Mouse (Mus musculus): ENCODE measurements around the gene Gen1. TPM values are rescaled to one million over a fixed set of nuclear protein-coding genes. Genes with fewer than 3 reads are reported as not detected.

Gene Gen1
- polyA plus RNA-seq (2012; rRNA removed), result 0.20 and 0.35 TPM in 2 replicates

DNA sequence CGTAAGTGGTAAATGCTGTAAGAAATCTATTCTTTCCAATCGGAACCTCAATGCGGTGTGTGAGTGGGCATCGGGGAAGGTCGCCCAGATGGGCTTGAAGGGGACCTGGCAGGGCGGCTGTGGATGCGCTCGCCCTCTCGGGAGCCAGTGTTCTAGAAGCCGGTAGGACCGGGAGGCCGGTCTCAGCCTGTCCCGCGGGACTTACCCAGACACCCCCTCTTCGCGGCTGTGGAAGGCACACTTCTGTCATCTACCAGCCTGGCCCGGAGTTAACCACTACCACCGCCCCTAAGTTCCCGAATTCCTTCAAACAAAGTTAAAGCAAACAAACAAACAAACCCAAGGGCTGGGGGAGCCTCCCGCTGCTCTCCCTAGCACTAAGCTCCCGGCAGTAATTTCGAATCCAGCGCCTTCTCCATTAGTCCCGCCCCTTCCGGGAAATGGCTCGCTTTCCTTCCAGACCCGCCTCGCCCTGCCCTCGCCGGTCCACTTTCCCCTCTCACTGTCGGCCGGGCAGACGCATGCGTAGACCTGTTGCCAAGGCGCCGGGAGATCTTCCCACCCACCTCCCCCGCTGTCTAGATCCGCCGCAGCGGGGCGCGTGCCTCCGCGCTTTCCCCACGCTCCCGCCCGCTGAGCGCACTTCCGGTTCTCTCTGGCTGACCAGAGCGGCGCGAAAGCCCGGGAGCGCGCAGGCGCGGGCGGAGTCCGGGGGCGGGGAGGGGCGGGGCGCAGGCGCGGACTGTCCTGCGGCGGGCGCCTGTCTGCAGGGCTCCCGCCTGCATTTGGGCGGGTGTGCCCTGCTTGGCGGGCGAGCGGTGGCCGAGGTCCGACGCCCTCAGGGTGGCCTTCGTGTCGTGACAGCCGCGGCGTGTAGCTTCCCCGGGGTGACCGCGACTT is at the start of gene Gen1, which contains the start of gene Smc6:
TSS of gene Gen1 (minus strand) at position 420 of the 900 bp plus-strand sequence.
TSS of gene Smc6 (plus strand) at position 505 of the 900 bp plus-strand sequence.

DNA sequence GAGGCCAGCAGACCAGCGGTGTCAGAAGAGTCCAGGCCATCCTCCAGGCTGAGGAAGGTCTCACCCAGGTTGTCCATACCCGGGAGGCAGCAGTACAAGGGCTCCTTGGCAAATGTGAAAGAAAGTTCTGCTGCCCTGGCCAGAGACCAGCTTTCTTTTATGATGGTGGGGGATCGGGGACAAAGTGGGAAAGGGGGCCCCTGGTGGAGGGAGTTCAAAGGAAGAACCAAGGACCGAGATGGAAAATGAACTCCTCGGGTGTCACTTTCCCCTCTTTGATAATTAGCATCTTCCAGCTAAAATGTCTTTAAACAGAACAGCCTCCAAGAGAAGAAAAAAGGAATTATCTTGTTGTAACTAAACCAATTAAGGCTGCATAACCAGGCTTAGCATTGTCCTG is 56.7 kb downstream of the Gen1 start, which contains the start of gene Msgn1:
TSS of gene Msgn1 (minus strand) at position 101 of the 400 bp plus-strand sequence.

Other genes with a start within 250 kb of the Gen1 start
- gene Kcns3, start 114.7 kb downstream of the Gen1 start, polyA plus RNA-seq (2012; rRNA removed), result 1.9 and 2.6 TPM in 2 replicates
- 0.29 TPM in 1 of 2 replicates, not detected in the other for gene Msgn1, start 56.8 kb downstream of the Gen1 start, polyA plus RNA-seq (2012; rRNA removed)
- gene Smc6, start 85 bp upstream of the Gen1 start, polyA plus RNA-seq (2012; rRNA removed), result 2.7 and 5.0 TPM in 2 replicates
- gene Vsnl1, start 170.8 kb upstream of the Gen1 start, polyA plus RNA-seq (2012; rRNA removed), result not detected in 2 replicates
- not detected in 2 replicates for gene Rad51ap2, start 190.3 kb upstream of the Gen1 start, polyA plus RNA-seq (2012; rRNA removed)